Mouse (Mus musculus) ovary, adult 18-20 months (tissue): ENCODE measurements around the gene Mmp24.

Experiments
- DNase-seq: peaks from one replicate; pipeline ENCODE4 v3.0.0; 2022; ENCODE audit warnings: low spot score, mixed read lengths

The Mmp24 gene

DNA sequence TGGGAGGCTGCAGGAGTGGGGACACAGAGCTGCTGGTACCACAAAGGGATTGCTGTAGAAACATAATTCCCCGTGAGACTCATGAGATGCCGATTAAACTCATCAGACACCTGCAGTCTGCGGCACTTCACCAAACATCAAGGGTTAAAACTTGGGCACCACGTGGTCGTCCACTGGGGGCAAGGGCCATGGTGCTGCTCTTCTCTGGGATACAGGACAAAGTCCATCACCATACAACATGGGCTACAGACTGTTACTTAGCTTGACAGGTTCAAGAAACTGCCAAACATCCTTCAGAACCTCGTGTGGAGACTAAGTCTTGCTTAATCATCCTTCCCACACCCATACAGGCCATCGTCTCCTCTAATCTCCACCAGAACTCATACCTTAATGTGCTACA lies 85.0 kb downstream of the Mmp24 start:
- no peak for DNase-seq

DNA sequence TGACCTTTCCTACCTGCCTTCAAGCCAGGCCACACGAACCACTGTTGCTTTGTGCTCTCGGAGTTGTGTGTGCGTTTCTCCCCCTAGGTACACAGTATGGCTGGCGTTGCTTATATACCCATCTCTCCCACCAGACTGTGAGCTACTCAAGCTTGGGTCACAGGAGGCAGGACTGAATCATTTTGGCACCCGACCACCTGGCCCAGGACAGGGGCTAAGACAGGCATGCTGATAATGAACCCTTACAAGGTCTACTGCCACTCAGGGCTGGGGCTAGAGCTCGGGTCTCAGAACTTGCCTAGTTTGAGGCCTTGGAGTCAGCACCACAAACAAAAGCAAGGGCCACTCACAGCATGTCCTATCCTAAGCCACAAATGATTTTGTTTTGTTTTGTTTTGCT lies 86.4 kb downstream of the Mmp24 start:
- DNase-seq = peak; percentile 47

DNA sequence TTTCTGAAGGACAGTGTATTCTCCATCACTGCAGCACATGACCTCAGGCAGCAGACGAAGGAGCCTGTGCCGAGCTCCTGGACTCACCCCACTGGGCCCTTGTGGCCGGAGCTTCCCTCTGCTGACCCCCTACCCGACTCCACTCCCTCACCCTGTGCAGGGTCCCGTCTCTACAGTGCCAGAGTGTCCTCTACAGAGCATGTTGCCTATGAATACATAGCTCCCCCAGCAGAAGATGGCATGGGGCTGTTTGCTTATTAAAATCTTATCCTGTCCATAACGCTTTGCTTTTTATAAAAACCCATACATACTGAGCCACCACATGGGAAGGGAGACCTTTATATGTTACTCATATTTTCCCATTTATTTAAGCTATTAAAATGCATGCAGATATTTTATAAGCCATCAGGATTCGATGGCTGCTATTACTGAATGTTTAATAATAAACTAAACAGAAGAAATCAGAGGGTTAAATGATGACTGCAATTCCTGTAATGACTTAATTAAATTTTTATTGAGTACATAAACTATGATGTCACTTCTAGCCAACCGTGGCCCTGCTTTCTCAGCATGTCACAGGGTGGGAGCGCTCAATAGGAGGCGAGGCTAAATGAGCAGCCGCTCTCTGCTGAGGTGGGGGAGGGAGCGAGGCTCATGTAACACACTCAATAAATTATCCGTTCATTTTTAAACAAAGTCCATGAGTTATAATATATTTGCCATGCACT lies 87.6 kb downstream of the Mmp24 start:
- no peak for DNase-seq

- DNase-seq = no peak
Observed at GRCm38 (mm10) chr2:155863301-155863867, 88.2 kb downstream of the Mmp24 start.
